Mouse (Mus musculus) ES-Bruce4 (cell line): ENCODE data around the gene Cers6.

Experiments used
- CTCF ChIP-seq: IDR thresholded peaks from one replicate; pipeline ENCODE4 v1.8.1; 2011; ENCODE audit warnings: low read depth, low read length
- EP300 ChIP-seq: IDR thresholded peaks from 2 replicates; pipeline ENCODE4 v1.6.1; 2011; ENCODE audit warnings: low read depth, low read length; ENCODE audit not compliant: insufficient read depth
- POLR2A ChIP-seq: IDR thresholded peaks from one replicate; pipeline ENCODE4 v1.8.1; 2011; ENCODE audit warnings: low read length; ENCODE audit not compliant: insufficient read depth

DNA sequence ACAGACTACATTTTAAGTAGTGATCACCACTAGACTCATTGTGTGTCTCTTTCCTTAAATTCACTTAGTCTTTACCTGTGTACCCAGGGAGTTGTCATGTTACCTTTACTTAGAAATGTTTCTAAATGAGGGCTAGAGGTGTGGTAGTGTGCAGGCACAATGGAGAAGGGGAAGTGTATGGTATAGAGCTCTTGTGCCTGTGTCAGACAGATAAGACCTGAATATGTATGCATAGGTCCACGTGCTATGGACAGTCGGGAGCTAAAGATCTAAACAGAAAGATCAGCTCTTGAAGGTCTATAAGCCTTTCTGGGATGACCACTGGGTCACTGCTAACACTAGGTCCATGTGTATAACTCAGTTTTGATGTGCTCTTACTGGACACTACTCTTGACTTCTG lies 87.9 kb downstream of the Cers6 start:
- no peak for TF ChIP-seq CTCF
- TF ChIP-seq POLR2A = no peak
- no peak for TF ChIP-seq EP300
